Mouse (Mus musculus): ENCODE results near the gene Lzts3. TPM values are rescaled to one million over a fixed set of nuclear protein-coding genes. Genes with fewer than 3 reads are reported as not detected.

Gene Lzts3
- polyA plus RNA-seq (2014; fragmentation: Illumina TruSeq; extraction: RNeasy Lipid Tissue Mini Kit (QIAGEN cat#74804); ENCODE audit: low read depth, low replicate concordance) = 9.0 TPM

GRCm38 (mm10) chr2:130642684-130643369 lies at the start of gene Lzts3:
Lzts3 (minus strand) TSS chr2:130642803.

GRCm38 (mm10) chr2:130667559-130667958 lies 25.0 kb upstream of the Lzts3 start, which contains the start of gene Itpa:
Itpa (plus strand) TSS chr2:130667610.

GRCm38 (mm10) chr2:130664102-130664701 lies 21.6 kb upstream of the Lzts3 start, which contains the start of gene Ddrgk1:
Ddrgk1 (minus strand) TSS chr2:130664659.

GRCm38 (mm10) chr2:130629839-130630203 lies 12.8 kb downstream of the Lzts3 start, which contains the start of the genes Fastkd5 and Ubox5:
Fastkd5 (minus strand) TSS chr2:130630027.
Ubox5 (minus strand) TSS chr2:130630038.

Other genes with a start within 250 kb of the Lzts3 start
- 0.28 TPM for gene Cpxm1, start 245.2 kb downstream of the Lzts3 start, polyA plus RNA-seq (2014; fragmentation: Illumina TruSeq; extraction: RNeasy Lipid Tissue Mini Kit (QIAGEN cat#74804); ENCODE audit: low read depth, low replicate concordance)
- not detected for gene Gm28372, start 237.6 kb downstream of the Lzts3 start, polyA plus RNA-seq (2014; fragmentation: Illumina TruSeq; extraction: RNeasy Lipid Tissue Mini Kit (QIAGEN cat#74804); ENCODE audit: low read depth, low replicate concordance)
- gene 1700020A23Rik, start 237.5 kb downstream of the Lzts3 start, polyA plus RNA-seq (2014; fragmentation: Illumina TruSeq; extraction: RNeasy Lipid Tissue Mini Kit (QIAGEN cat#74804); ENCODE audit: low read depth, low replicate concordance) = not detected
- not detected for gene Tmem239, start 236.3 kb downstream of the Lzts3 start, polyA plus RNA-seq (2014; fragmentation: Illumina TruSeq; extraction: RNeasy Lipid Tissue Mini Kit (QIAGEN cat#74804); ENCODE audit: low read depth, low replicate concordance)
- 19.0 TPM for gene Vps16, start 218.5 kb downstream of the Lzts3 start, polyA plus RNA-seq (2014; fragmentation: Illumina TruSeq; extraction: RNeasy Lipid Tissue Mini Kit (QIAGEN cat#74804); ENCODE audit: low read depth, low replicate concordance)
- gene Pced1a, start 218.1 kb downstream of the Lzts3 start, polyA plus RNA-seq (2014; fragmentation: Illumina TruSeq; extraction: RNeasy Lipid Tissue Mini Kit (QIAGEN cat#74804); ENCODE audit: low read depth, low replicate concordance) = 6.6 TPM
- 98.7 TPM for gene Ptpra, start 192.5 kb downstream of the Lzts3 start, polyA plus RNA-seq (2014; fragmentation: Illumina TruSeq; extraction: RNeasy Lipid Tissue Mini Kit (QIAGEN cat#74804); ENCODE audit: low read depth, low replicate concordance)
- 0.60 TPM for gene Mrps26, start 79.1 kb downstream of the Lzts3 start, polyA plus RNA-seq (2014; fragmentation: Illumina TruSeq; extraction: RNeasy Lipid Tissue Mini Kit (QIAGEN cat#74804); ENCODE audit: low read depth, low replicate concordance)
- not detected for gene Oxt, start 66.6 kb downstream of the Lzts3 start, polyA plus RNA-seq (2014; fragmentation: Illumina TruSeq; extraction: RNeasy Lipid Tissue Mini Kit (QIAGEN cat#74804); ENCODE audit: low read depth, low replicate concordance)
- not detected for gene Avp, start 60.2 kb downstream of the Lzts3 start, polyA plus RNA-seq (2014; fragmentation: Illumina TruSeq; extraction: RNeasy Lipid Tissue Mini Kit (QIAGEN cat#74804); ENCODE audit: low read depth, low replicate concordance)
- 15.0 TPM for gene Fastkd5, start 12.8 kb downstream of the Lzts3 start, polyA plus RNA-seq (2014; fragmentation: Illumina TruSeq; extraction: RNeasy Lipid Tissue Mini Kit (QIAGEN cat#74804); ENCODE audit: low read depth, low replicate concordance)
- gene Ubox5, start 12.8 kb downstream of the Lzts3 start, polyA plus RNA-seq (2014; fragmentation: Illumina TruSeq; extraction: RNeasy Lipid Tissue Mini Kit (QIAGEN cat#74804); ENCODE audit: low read depth, low replicate concordance) = 7.4 TPM
- gene Ddrgk1, start 21.9 kb upstream of the Lzts3 start, polyA plus RNA-seq (2014; fragmentation: Illumina TruSeq; extraction: RNeasy Lipid Tissue Mini Kit (QIAGEN cat#74804); ENCODE audit: low read depth, low replicate concordance) = 9.3 TPM
- 38.8 TPM for gene Itpa, start 24.8 kb upstream of the Lzts3 start, polyA plus RNA-seq (2014; fragmentation: Illumina TruSeq; extraction: RNeasy Lipid Tissue Mini Kit (QIAGEN cat#74804); ENCODE audit: low read depth, low replicate concordance)
- gene Slc4a11, start 54.7 kb upstream of the Lzts3 start, polyA plus RNA-seq (2014; fragmentation: Illumina TruSeq; extraction: RNeasy Lipid Tissue Mini Kit (QIAGEN cat#74804); ENCODE audit: low read depth, low replicate concordance) = not detected